Mouse (Mus musculus): ENCODE results near the gene Rgcc.

Rgcc gene

GRCm38 (mm10) chr14:79300641-79301350 lies 649 bp downstream of the Rgcc start:
- under 1% methylated on average over 52 of the region's 52 CpGs for WGBS

DNA sequence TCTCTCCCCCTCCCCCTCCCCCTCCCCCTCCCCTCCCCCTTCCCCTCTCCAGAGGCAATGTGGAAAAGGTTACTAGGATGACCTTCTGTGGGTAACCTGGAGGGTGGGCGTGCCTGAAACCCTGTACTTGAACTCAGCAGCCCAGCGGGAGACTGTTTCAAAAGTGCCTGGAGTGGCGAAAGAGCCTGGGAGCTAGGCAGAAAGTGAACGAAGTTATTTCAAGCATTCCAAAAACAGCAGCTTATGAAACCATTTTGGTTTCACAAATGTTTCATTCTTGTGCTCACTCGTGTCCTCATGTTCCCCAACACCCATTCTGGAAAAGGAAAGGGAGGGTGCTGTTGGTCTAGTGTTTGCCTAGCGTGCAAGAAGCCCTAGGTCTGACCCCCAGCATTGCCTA lies 1.6 kb downstream of the Rgcc start:
- 9% methylated on average over 6 of the region's 6 CpGs for WGBS

DNA sequence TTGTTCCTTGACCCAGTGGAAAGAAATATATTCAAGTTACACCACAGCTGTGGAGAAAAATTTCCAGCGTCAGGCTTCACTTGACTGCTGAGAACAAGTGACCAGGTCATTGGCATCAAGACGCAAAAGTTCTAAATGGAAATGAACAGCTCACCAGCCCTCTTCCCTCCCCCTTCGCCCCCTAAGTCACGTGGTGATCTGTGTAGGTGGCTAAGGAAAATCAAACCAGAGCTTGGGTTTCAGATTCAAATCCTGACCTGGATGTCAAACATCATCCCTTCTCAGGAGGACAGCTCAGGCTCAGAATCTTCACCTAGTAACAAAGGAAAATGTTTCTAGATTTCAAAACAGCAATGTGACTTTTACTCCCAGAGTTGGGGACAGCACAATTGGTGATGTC lies 2.2 kb downstream of the Rgcc start:
- 33% methylated on average over 4 of the region's 4 CpGs for WGBS

GRCm38 (mm10) chr14:79298314-79298992 lies 3.0 kb downstream of the Rgcc start:
- 46% methylated on average over 7 of the region's 7 CpGs for WGBS

- 59% methylated on average over 5 of the region's 5 CpGs for WGBS
These were observed 4.6 kb downstream of the Rgcc start for GRCm38 (mm10) chr14:79296836-79297235.

DNA sequence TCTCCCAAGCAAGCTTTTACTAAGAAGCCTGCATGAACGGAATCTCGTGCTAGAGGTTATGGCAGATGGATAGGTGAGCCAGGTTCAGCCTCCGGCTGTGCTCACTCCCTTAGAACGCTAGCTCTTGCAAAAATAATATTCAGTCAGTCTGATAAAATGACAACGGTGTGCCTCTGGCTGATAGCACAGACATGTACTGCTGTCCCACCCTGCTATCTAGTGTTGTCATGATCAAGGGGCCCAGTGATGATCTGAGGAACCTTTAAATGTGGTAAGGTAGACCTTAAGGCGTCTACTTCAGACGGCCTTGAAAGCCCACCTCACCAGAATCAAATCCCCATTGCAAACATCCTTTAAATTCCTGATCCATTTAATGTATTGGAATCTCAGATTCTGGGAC lies 5.2 kb downstream of the Rgcc start:
- WGBS, result 80% methylated on average over 7 of the region's 7 CpGs

- 76% methylated on average over 9 of the region's 9 CpGs for WGBS
These were observed 5.9 kb downstream of the Rgcc start for GRCm38 (mm10) chr14:79295579-79295978.

DNA sequence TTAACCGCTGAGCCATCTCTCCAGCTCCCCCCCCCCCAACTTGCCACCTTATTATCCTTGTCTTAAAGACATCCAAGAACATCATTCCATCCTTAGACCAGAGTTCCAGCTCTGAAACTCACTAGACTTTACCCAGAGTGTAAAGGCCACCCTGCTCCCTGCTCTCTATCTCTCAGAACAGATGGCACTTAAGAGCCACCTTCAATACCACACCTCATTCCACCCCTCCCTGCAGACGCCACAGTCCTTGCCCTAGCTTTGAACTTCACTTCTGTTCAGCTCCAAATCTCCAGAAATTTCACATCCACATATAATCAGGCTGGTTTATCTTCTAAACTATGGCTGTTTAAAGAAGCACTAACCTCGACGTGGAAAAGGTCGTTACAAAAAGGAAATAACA lies 6.5 kb downstream of the Rgcc start:
- 77% methylated on average over 5 of the region's 5 CpGs for WGBS

DNA sequence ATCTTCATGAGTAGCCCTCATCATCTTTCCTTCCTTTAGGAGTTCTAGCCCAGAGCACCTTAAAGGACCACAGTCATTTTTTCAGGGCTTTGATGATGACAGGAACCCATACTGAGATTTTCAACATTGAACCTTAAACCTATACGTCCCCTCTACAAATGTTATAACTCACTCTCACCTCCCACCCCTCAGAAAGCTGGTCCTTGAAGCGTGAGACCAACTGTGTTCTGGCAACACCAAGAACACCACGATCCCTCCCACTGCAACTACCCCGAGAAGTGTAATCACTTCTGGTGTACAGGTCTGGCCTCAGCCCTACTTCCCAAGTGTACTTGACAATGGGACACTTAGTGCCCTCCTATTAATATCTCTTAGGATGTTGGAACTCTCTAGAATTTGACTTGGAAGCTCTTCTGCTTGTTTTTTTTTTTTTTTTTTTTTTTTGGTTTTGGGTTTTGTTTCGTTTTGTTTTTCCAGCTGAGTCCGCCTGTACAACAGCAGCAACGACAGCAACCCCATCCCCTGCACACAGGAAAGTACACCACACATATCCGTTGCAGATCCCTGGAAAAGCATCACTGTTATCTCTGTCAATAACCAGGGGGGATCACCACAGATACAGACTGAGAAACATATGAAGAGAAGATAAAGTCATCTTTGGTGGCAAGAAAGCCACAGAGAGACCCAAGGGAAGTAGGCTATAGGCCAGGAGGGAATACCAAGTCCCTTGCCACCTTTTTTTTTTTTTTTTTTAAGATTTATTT lies 7.2 kb downstream of the Rgcc start:
- WGBS, result 67% methylated on average over 8 of the region's 8 CpGs

GRCm38 (mm10) chr14:79293119-79293780 lies 8.2 kb downstream of the Rgcc start:
- WGBS, result 46% methylated on average over 12 of the region's 16 CpGs

GRCm38 (mm10) chr14:79291629-79292028 lies 9.8 kb downstream of the Rgcc start:
- 83% methylated on average over 4 of the region's 4 CpGs for WGBS

GRCm38 (mm10) chr14:79290683-79291425 lies 10.6 kb downstream of the Rgcc start:
- 33% methylated on average over 15 of the region's 15 CpGs for WGBS

GRCm38 (mm10) chr14:79289909-79290308 lies 11.5 kb downstream of the Rgcc start:
- WGBS, result 59% methylated on average over 9 of the region's 9 CpGs

DNA sequence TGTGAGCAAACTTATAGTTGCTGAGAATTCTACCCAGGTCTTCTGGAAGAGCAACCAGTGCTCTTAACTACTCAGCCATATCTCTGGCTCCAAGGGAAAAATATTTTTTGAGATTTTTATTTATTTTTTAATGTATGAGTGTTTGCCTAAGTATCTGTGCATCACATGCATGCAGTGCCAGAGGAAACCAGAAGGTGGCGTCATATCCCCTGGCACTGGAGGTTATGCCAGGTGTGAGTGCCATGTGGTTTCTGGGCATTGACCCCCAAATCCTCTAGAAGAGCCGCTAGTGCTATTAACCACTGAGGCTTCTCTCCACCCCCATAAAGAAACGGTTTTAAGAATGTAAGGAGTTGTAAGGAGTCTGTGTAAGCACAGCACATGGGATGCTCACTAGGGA lies 13.2 kb downstream of the Rgcc start:
- WGBS, result 55% methylated on average over 3 of the region's 3 CpGs

DNA sequence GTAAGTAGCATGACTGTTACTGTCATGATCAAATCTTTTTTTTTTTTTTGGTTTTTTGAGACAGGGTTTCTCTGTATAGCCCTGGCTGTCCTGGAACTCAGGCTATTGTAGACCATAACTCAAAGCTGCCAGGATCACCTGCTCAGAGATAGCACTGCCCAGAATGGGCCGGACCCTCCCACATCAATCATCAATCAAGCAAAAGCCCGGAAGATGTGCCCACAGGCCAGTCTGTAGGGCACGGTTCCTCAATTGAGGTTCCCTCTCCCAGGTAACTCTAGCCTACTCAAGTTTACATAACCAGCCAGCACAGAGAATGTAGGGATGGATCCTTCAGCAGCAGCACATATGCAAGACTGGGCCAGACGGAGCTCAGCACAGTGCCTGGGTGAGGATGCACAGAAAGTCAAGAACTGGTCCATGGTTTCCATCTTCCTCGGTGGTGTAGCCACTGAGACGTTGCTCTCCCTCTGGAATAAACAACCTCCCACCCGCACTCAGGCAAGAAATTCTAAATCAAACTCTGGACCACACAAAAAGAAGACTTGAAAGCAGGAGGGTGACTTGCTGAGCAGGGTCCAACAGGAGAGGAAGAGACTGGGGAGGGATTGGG lies 14.1 kb downstream of the Rgcc start:
- WGBS, result 83% methylated on average over 7 of the region's 7 CpGs

GRCm38 (mm10) chr14:79285549-79285948 lies 15.9 kb downstream of the Rgcc start:
- 94% methylated on average over 5 of the region's 5 CpGs for WGBS

GRCm38 (mm10) chr14:79284616-79285015 lies 16.8 kb downstream of the Rgcc start:
- WGBS, result 91% methylated on average over 4 of the region's 4 CpGs

GRCm38 (mm10) chr14:79283952-79284351 lies 17.5 kb downstream of the Rgcc start:
- WGBS, result 61% methylated on average over 7 of the region's 7 CpGs

DNA sequence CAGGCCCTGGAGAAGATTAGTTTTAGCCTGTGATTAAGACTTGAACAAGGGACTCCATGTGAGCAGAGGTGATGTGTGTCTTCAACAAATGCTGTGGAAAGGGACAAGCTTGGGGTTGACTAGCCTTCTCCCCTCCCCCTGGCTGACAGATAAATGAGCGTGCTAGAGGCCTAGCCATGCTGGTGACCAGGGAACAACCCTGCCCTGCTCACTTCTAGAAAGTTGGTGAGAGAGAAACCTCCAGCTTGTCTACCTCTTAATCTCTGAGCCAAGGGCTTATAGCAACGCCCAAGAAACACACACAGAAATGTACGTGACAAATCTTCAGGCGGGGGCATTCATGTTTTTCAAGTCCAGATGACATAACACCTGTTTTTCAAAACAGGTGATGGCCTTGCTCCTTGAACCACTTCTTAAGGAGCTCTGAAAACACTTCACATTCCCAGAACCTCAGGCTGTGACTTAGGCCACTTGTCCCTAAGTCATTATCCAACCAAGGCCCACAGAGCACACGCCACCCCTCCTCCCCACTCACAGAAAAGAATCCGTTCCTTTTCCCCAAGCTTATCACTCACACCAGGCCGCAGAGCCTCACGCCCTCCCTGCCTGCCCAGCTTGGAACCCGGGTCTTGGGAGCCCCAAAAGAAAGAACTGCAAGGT lies 19.4 kb downstream of the Rgcc start:
- WGBS, result 94% methylated on average over 9 of the region's 9 CpGs

DNA sequence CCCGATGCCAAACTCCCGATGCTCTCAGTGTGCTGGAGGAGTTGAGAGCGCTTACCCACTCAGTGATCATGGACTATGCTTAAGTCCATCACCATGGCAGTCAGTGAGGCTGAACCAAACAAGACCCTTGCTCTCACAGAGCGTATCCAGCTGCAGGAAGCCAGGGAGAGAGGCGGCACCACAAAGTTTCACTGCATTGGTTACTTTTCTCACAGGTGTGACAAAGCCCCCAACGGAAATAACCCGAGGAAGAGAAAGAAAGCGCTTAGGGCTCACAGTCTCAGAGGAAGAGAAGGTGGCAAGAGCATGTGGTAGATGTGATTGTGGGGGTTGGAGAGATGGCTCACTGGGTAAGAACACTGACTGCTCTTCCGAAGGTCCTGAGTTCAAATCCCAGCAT lies 21.0 kb downstream of the Rgcc start:
- 91% methylated on average over 9 of the region's 9 CpGs for WGBS

- 88% methylated on average over 1 of the region's 1 CpGs for WGBS
These were observed 22.0 kb downstream of the Rgcc start for GRCm38 (mm10) chr14:79279494-79279893.

Measured in cerebral cortex, adult 2 months (tissue).